Mouse (Mus musculus): ENCODE data around the gene Hivep3.

Hivep3 gene

DNA sequence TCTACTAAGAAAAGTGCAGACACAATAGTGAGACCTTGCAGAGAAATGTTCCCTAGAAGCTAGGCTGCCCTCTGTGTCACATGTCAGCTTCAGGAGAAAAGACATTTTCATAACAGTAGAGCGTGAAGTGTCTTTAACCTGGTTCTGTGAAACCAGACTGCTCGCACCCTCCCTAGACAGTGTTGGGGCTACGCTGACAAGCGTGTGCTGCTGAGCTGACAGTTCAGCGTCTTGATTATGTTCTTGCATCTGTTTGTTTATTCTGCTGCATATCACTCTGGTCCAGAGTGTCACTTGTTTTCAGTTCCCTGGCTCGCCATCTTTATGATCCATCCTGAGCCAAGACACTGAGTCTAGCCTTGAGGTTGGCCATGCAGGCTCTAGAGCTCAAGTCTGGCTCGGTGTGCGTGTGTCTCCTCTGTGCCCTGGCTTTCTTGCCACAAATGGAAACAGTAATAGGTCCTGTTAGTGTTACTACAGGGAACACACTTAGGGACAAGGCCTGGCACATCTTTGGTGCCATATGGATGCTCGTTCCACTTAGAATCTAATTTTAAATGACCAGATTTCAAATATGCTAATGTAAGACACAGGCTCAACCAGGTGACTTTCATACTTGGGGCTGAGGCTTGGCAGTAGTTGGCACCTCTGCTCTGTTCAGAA, 28.0 kb downstream of the Hivep3 start:
- DNase-seq (ENCODE audit: low read depth, low spot score), result peak; percentile 94

DNA sequence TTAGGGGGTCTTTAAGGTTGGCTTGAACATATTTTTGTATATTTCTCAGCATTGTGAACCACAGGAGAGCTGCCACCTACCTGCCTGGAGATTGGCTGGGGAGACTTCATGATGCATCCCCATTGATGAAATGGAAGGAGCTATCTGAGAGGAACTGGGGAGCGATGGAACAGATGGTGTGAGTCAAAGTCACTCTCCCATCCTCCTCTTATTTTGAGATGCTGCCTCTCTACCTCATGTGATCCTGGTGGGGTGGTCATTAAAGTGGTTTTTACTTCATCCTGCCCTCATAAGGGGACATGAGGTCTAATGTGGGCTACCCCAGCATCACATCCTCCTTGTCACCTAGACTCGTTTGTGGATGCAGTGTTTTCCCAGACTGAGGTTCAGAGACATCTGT, 28.6 kb downstream of the Hivep3 start:
- DNase-seq (ENCODE audit: low read depth, low spot score), result peak; percentile 87

DNA sequence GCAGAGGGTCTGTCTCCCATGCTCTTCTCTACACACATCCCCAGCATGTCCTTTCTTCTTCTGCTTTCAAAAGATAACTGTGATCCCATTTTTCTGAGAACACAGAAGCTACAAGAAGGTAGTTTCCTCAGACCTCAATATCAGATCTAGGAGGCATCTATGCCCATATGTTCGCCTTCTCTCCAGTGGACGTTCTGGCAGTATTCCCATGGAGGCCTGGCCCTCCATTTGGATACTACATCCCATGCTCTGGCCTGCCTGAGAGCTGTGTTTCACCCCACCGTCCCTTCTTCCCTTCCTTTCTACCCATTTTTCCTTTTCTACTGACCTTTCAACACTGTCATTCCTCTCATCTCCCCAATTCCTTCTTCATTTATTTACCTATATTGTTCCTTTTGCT, 34.5 kb downstream of the Hivep3 start:
- peak; percentile 75 for DNase-seq (ENCODE audit: low read depth, low spot score)

DNA sequence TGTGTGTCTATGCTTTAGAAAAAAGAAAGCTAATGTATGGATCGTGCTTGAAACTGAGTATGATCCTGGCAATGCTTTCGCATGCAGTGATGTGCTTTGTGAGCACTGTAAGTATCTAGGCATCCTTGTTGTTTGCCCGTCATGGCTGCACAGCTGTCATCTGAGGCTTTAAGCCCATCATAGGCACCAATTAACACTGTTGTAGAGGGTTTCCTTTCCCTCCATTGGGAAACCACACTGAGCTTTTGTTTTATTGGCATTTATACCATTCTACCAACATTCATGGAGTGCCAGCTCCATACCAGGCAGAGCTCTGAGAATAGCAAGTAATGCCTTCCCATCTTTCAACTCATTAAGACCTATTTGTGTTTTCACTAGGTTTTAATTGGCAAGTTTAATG, 42.3 kb downstream of the Hivep3 start:
- no peak for DNase-seq (ENCODE audit: low read depth, low spot score)

DNA sequence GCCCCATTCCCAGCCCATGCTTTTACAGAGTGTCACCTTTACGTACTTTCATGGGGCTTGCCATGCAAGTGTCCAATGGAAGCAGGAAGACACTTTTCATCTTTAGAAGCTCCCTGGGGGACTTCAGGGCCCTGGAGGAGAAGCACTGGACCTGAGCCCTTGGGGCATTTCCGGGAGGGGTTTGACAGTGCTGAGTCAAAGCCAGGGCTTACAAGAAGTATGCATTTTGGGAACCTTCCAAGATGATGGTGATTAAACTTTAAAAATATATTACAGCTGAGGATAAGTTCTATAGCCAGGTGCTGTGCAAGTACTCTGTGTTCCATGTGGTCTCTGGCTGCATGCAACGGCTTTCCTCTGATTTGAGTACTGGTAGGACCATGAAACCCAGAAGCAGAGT, 43.6 kb downstream of the Hivep3 start:
- no peak for DNase-seq (ENCODE audit: low read depth, low spot score)

DNA sequence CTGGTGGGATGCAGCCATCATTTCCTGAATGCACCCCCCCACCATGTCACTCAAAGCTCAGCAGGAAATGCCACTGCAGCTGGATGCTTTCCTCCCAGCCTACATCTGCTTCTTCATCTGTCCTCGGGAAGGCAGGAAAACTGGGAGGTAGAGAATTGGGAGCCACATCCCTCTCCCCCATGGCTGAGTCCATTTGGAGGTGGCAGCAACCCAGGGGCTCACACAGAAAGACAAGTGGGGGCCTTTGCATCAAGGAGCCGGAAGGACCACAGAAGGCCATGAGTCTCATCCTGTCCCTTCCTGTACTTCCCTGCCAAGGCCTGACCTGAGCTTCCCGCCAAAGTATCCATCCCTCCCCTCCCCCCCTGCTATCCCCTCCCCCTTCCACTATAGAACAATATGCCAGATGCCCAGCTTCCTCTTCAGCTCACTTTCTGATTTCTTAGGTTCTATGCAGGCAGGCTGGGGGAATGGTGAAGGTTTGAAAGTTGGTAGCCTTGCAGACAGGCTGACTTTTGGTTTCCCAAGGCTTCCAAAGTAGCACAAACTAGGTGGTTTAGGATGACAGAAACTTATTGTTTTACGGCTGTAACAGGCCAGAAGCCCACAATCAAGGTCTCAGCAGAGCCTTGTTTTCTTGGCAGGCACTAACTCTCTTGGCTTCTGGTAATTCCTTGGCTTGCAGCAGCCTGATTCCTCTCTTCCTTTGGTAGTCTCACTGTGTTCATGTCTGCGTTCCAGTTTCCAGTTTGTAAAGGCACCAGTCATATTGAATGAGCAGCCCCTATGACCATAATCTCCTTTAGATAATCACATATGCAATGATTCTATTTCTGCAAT, 46.2 kb downstream of the Hivep3 start:
- DNase-seq (ENCODE audit: low read depth, low spot score), result peak; percentile 75

DNA sequence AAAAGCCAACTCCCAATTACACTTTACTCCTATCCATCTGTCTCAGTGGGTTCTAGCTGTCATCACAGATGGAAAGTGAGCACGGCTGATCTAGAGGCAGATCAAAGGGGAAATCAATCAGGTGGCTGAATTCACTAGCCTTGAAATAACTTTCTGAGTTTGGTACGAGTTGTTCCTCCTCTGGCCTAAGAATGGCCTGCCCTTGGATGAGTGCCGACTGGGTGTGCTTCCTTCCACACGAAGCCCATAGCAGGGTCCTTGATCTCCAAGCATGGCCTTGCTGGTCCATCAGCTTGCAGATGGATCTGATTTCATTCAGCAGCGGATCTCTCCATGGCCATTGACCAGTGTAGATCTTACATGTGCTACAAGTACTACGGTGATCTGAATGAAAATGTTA, 47.3 kb downstream of the Hivep3 start:
- no peak for DNase-seq (ENCODE audit: low read depth, low spot score)

DNA sequence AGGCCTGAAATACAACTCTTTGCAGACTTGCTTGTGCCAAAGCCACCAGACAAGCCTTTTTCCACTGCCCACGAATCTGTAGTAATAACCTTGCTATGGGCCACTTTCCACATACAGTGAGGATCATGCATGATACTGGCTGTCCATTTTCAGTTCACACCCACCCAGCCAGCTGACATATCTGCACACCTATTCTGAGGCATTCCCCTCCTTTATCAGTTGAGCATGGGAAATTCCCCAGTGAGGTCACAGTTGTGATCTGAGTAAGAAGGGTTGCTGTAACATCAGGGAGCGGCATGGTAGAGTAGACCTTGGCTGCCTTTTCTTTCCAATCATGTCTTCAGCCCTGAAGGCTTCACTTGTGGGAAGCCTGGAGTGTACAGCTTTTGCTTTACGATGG, 51.4 kb downstream of the Hivep3 start:
- no peak for DNase-seq (ENCODE audit: low read depth, low spot score)

DNA sequence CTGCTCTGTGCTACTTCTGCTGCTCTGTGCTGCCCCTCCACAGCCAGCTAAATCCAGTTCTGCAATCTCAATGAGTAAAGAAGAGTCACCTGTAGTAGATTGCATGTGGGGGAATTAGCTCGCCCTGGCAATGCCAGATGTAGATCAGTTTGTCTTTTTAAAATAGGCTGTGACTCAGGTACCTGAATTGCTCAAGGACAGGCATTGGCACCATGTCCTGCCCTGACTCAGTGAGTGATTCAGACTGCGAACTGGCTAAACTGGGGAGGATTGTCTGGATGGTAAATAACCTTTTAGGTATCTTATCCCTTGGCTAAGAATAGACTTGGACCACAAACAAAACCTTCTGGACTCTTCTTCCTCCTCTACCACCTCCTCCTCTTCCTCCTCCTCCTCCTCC, 52.7 kb downstream of the Hivep3 start:
- peak; percentile 78 for DNase-seq (ENCODE audit: low read depth, low spot score)

DNA sequence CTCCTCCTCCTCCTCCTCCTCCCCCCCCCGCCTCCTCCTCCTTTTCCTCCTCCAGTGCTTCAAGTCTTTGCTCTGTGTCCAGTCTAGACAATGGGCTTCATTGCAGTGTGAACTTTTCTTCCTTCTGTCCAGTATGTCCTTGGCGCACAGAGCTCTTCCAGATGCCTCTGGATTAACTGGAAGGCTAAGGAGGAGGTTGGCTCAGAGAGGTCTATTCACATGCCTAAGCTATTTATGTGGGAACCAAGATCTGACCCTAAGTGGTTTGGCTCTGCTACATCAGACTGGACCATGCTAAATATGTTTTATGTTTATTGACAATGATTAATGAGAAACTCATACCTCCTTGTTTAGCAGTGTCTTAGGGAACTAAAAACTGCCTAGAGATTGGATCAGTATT, 53.1 kb downstream of the Hivep3 start:
- no peak for DNase-seq (ENCODE audit: low read depth, low spot score)

DNA sequence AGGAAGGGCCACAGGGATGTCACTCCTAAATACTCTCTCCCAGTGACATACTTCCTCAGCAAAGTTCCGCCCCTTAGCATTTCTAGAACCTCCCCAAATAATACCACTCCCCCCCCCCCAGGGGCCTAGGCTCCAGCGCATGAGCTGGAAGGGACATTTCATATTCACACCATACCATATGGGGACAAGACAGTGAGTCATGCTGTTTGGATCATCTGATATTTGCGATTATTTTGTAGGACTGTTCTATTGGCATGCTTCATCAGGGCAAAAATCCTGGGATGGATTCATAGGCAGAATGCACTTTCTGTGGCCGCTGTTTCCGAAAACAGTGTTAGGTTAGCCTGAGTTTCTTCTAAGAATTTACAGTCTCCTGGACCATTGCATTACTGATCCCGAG, 55.2 kb downstream of the Hivep3 start:
- DNase-seq (ENCODE audit: low read depth, low spot score), result peak; percentile 52

DNA sequence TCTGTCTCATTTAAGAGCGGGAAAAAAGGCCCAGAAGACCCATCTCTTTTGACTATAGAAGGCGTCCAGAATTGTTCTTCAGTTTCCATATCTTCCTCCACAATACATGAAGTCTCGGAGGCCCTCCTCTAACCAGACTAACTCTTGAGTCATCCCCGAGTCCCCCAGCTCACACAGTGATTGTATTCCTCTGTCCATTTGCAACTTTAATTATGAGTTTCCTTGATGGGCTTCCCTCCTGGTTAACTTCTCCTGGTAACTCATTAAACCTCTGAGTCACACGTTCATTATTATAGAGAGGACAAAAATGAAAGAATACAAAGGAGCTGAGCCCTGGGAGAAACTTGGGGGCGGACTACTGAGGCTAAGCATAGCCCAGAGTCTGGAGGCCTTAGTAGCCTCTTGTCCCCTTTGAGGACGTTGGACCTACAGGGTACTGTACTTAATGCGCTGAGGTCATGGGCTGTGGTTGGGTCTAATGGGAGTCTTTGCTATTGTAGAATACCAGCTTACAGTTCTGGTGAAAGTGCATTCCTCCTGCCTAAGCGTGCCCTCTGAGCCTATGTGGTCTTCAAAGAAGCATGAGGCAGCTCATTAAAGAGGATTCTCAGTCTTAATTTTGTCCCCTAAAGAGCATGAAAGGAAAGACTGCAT, 56.0 kb downstream of the Hivep3 start:
- peak; percentile 58 for DNase-seq (ENCODE audit: low read depth, low spot score)

DNA sequence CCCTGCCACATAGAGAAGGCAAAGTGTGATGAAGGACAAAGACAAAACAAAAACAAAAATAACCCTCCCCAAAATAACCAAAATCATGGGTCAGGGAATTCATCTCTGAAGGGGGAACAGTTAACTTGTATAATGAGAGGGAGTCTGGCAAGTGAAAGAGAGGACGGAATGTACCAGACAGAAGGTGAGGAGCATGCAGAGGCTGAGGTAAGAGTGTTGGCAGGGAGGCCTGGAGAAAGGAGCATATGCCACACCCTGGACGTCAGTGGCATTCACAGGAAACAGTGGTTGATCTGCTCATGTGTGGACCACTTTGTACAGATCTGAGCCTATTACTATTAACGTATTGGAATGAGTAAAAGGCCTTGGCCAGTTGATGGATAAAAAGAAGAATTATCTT, 65.3 kb downstream of the Hivep3 start:
- peak; percentile 91 for DNase-seq (ENCODE audit: low read depth, low spot score)

DNA sequence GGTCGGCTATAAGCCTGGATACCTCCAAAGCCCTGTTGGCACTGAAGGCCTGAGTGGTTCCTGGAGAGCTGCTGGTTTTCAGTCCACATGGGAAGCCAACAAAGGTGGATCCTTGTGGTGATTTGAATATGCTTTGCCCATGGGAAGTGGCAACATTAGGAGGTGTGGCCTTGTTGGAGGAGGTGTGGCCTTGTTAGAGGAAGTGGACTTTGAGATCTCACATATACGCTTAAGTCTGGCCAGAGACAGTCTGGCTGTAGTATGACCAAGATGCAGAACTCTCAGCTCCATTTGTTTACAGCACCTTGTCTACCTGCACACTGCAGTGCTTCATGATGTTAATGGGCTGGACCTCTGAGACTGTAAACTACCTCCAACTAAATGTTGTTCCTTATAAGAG, 73.0 kb downstream of the Hivep3 start:
- DNase-seq (ENCODE audit: low read depth, low spot score), result no peak

DNA sequence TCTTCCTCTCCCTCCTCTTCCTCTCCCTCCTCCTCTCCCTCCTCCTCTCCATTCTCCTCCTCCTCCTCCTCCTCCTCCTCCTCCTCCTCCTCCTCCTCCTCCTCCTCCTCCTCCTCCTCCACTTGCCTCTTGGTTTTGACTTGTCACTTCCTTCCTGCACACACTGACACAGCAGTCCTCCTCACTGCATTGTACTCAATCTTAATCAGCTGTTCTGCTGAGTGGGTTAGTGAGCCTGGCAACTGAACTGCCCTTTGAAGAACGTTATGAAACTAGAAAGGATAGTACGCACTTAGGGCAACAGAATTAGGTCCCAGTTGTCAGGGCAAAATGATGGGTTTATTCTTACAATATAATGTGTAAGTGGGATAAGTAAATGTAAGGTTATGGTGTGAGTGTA, 73.8 kb downstream of the Hivep3 start:
- peak; percentile 30 for DNase-seq (ENCODE audit: low read depth, low spot score)

DNA sequence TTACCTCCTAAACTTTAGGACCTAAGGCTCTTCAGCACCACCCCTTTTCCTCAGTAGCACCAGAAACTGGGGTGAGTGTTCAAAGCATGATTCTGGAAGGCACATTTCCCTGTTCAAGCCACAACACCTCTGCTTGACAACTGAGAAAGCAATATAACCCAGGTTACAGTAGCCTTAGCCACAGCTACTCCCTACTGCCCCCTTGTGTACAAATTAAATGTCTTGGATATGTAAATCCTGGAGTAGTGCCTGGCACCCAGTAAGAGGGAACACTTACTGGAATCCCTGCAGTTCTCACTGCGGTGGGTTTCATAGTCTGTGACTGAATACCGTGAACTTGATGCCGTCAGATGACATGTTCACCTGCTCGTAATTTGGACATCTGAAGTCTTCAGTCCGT, 75.7 kb downstream of the Hivep3 start:
- peak; percentile 88 for DNase-seq (ENCODE audit: low read depth, low spot score)

DNA sequence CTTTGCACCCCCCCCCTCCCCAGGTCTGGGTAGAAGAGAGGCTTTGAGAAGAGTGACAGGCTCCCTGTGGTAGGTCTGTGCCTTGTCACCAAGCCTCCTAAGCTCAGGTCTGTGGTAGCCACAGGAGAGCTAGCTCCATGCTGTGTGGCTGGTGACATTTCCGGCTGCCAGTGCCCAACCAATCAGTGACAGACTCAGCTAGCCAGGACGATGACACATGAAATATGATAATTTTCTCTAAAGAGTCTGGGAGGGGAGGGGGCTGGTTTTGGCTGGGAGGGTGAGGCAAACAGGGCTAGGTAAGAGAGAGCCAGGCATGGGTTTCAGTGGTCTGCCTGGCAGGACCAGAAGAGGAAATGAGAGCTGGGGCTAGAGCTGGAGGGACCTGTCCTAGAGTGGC, 79.2 kb downstream of the Hivep3 start:
- DNase-seq (ENCODE audit: low read depth, low spot score), result peak; percentile 93

DNA sequence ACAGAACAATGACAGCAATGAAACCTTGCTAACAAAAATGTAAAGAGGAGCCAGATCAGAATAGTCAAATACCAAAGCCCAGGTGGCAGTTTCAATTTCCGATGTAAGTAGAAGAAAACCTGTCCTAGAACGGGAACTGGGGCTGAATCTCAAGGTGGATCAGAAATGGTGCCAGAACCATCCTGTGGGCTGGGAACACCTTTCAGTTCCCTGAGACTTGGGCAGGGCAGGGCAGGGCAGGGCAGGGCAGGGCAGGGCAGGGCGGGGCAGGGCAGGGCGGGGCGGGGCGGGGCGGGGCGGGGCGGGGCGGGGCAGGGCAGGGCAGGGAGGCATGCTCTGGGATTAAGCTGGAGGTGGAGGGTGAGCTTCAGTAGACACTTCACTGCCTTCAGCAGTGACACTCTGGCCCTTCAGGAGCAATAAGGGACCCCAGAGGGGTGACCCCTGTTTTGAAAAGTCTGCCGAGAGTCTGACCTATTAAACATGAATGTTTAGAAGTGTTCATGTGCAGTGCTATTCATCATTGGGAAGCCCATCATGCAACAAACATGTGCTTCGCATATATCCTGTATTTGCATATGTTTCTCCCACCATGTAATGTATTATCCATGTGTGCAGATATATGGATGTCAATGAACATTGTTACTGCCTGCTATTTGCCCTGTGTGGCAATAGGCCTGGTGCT, 80.1 kb downstream of the Hivep3 start:
- DNase-seq (ENCODE audit: low read depth, low spot score), result peak; percentile 63

DNA sequence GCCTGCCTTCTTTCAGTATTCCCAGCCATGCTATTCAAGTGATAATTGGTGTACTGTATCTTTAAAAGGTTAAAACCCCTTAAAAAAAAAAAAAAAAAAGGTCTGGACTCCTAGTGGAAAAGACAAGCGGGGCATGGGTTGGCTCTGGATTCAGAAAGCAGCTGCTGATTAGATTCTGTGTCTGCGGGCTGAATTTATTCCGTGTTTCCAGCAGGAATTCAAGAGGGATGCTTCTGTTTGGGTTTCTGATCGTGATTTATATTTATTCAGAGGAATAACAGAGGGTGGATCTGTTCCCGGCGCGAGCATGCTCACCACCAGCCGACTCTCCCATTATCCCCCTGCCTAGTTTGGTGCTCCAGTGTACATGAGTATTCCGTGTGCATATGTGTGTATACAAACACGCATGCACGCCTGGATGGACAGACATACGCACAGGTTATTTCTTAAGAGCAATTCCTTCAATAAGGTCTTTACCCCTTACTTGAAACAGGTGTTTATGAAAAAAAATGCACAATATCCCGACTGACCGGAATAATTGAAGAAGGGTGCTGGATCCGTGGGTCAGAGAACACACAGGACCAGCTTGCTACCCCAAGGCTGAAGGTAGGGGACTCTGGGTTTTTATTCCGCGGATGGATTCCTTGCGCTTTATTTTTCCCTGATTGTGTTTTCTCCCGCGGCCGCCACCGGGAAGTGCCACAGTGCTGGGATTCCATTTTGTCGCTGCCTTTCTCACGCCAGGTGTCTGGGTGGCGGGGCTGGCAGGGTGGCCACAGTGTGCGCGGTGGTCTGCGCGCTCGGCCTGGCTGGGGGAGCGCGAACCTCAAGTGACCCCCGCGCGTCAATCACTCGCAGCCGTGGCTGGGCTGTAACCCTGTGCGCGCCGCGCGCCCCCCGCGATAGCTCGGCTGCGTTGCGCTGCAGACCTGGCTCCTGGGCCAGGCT, 80.9 kb downstream of the Hivep3 start:
- peak; percentile 89 for DNase-seq (ENCODE audit: low read depth, low spot score)

DNA sequence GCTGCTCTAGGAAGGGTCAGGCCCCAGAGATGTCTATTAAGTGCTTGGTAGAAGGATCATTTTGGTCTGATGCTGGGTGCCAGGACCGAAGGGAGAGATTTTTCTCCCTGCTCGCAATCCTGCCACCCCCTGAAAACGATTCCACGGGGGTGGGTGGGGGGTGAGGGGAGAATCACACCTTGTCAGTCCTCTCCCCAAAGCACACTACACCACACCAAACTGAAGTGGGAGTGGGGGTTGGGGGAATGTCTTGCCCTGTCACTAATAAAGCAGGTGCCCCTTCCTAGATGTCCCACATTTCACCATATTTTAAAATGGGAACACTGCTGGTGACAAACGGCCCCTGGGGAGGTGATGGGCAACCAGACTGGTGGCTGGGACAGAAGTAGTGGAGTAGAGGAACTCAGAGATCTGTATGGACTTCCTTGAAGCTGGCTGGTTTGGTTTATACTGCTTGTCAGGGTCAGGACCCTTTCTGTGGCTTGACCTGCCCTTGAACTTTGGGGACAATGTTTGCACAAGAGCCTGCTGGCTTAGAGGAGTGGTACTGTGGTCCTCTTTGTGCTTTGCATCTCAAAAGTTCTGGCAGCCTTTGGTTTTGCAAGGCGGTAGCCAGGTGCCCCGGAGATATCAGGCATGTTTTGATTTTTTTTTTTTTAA, 81.7 kb downstream of the Hivep3 start:
- peak; percentile 44 for DNase-seq (ENCODE audit: low read depth, low spot score)

DNA sequence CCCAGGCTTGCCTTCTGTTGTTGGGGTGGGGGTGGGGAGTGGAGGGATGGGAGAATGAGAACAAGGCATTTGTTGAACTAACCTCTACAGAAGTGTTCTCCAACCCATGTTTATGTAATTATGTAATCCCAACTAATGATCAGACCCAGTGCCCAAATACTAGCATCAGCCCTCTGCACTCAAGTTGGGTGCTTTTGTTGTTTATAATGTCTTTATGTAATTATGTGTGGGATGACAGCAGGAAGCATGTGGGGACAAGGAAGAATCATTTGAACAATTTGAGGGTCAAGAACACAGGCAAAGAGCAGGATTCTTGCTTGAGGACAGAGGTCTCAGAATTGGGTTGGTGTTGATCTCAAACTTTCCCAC, 82.2 kb downstream of the Hivep3 start:
- no peak for DNase-seq (ENCODE audit: low read depth, low spot score)
